Mouse (Mus musculus) embryo, embryonic 10 days (tissue): Measurements from ENCODE around the gene Trim60.

Source experiments
- DNase-seq: peaks from one replicate; pipeline ENCODE4 v3.0.0-alpha.2; 2015; ENCODE audit warnings: low spot score

Trim60 gene

DNA sequence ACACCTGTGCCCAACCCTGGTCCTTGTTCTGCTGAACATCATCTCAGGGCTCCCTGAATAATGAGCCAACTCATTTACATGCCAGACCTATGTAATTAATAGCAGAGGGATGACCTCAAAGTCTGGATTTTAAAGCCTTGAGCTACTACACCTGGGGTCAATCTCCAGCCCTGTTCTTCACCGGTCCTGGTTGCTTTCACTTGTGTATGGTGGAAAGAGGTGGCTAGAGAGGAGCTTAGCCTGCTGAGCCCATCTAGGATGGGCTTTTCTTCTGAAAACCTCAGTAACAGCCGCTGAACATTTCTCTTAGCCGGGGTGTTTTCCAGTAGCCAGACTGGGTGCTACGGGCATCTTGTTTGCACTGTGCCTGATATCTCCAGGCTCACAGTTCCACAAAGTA lies 30.7 kb downstream of the Trim60 start, which contains the start of gene Trim75:
Gene Trim75 (minus strand): TSS at position 101 of the 400 bp plus-strand sequence.
- no peak for DNase-seq

DNA sequence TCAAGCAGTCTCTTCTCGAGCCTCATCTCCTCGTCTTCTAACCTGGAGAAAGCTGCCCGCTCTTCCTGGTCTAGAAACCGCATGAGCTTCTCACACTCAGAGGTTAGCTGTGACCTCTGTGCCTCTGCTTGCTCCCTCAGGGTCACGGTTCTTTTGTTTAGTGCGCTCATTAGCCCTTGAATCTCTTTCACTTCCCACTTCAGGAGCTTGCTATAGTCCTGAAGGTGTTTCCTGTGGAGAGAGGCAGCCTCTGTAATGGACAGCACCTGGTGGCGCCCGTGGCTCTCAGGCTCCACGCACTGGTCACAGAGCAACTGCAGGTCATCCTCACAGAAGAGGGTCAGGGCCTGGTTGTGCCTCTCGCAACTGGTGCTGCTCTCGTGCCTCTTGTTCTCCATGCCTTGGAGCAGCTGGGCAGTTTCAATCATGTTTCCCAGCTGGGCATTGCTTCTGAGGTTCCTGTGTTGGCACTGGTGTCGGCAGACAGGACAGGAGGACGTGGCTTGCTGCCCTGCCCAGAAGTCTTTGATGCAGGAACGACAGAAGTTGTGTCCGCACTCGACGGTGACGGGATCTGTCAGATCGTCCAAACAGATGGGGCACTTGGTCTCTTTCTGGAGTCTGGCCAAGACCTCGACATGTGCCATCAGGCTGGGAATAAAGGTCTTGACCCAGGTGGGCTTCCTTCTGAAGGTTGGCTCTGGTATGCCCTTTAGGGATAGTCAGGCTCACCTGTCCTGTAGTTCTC lies 35.1 kb downstream of the Trim60 start:
- no peak for DNase-seq

- DNase-seq = no peak
These were observed 55.5 kb downstream of the Trim60 start for GRCm38 (mm10) chr8:64962836-64963235.

DNA sequence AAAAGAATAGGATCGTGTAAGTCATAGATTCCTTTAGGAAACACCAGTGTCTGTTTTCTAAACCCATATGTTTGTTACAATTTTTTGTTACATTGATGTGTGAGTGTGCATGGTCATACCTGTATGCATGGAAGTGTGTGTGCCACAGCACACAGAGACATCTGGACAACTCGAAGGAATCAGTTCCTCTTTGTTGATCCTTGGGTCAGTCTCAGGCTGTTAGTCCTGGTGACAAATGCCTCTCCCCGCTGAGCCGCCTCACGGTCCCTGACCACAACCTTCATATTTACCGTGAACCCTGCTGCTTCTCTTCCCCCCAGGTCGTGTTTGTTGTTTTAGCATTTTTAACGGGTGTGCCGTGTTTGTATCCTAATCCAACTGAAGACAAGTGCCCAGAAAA lies 59.4 kb downstream of the Trim60 start:
- DNase-seq = no peak

GRCm38 (mm10) chr8:64952101-64952500 lies 66.3 kb downstream of the Trim60 start:
- no peak for DNase-seq
